Mouse (Mus musculus) gastrocnemius, adult 2 months (tissue): ENCODE data around the gene Iqcf3. TPM values are rescaled to one million over a fixed set of nuclear protein-coding genes. Genes with fewer than 3 reads are reported as not detected.
"Not testable (repeated sequence)": the region's sequence is repeated elsewhere in the genome, so short reads cannot be mapped to it uniquely, and the experiment has no call there.

Source experiments
- DNase-seq: peaks from one replicate; pipeline ENCODE4 v3.0.0; 2022
- H3K27ac ChIP-seq: fragments of 200-600 bp; 2 replicates; pipeline ENCODE4 v1.8.1; 2022; ENCODE audit warnings: mild to moderate bottlenecking
- H3K4me3 ChIP-seq: fragments of 200-600 bp; 2 replicates; pipeline ENCODE4 v1.8.1; 2022; ENCODE audit warnings: mild to moderate bottlenecking, moderate library complexity
- CTCF ChIP-seq: fragments of 200-600 bp; IDR thresholded peaks from 2 replicates; pipeline ENCODE4 v1.8.1; 2022; ENCODE audit warnings: antibody characterized with exemption, mild to moderate bottlenecking, moderate library complexity
- intact Hi-C: fragments of 180-260 bp; cut with DNase I; formaldehyde crosslinking; loops from one replicate; pipeline ENCODE4 v1.15.1; 2025
- long read RNA-seq, 2 experiments: library from polyadenylated mRNA; stranded (forward); transcript quantifications; one replicate each; pipeline ENCODE4 v2.0.0; 2021
- total RNA-seq, 2 experiments: library from RNA; stranded (reverse); gene quantifications; 2 replicates each; pipeline ENCODE4 v1.2.3; 2021

The Iqcf3 gene
- not detected for total RNA-seq
- long read RNA-seq, experiment 1 = 0 reads
- long read RNA-seq, experiment 2 = 0 reads

GRCm38 (mm10) chr9:106561531-106561930, at the start of gene Iqcf3:
Gene Iqcf3, minus strand, starts transcription at chr9:106561631.
- Histone ChIP-seq H3K4me3 (no peak within 1 kb of the TSS), H3K27ac (no peak within 1 kb of the TSS)
- no peak for DNase-seq
- TF ChIP-seq CTCF = no peak
- intact Hi-C loops = no loop called here

DNA sequence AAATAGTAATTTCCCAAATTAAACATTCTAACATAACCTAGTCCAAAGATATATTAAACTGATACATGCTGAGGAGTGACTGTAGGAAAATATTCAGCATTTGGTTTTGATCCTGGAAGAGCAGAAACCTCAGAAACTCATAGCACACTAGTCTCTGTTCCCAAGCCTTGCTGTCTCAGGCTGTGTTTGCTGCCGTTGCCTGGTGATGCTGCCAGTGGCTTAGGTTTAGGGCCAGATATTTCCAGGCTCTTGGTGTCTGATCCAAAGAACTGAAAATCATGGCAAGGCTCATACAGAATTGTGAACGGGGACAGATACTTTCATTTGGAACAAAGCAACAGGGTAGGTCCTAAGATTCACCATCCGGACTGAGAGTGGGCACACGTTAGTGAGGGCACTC, 49.3 kb upstream of the Iqcf3 start:
- Histone ChIP-seq H3K27ac (no peak overlapping the region), H3K4me3 (no peak overlapping the region)
- no peak for DNase-seq
- TF ChIP-seq CTCF = no peak
- intact Hi-C loops = no loop called here

- DNase-seq = peak; percentile 25
- intact Hi-C loops = no loop called here
- Histone ChIP-seq H3K27ac (no peak overlapping the region), H3K4me3 (no peak overlapping the region)
- peak; percentile 65 for TF ChIP-seq CTCF
Measured at GRCm38 (mm10) chr9:106600546-106600945, 39.1 kb upstream of the Iqcf3 start.

- Histone ChIP-seq H3K27ac (no peak overlapping the region), H3K4me3 (no peak overlapping the region)
- TF ChIP-seq CTCF = no peak
- DNase-seq = no peak
- intact Hi-C loops = no loop called here
Measured at GRCm38 (mm10) chr9:106598466-106598865, 37.0 kb upstream of the Iqcf3 start.

DNA sequence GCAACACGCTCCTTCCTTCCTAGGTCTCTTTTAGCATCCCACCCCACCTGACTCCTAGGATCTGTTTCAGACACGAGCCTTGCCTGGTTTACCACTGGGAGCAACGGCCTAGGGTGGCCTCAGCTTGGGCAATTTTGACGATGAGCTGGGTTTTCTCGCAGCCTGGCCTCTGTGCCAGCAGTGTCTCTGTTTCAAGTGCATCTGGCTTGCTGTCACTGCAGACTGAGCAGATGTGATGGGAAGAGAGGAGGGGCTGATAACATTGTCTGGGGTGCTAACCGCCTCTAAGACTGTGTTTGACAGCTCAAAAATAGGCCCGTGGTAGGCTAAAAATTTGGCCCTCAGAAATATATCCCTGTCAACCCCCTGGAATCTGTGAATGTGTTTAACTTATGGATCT, 34.4 kb upstream of the Iqcf3 start:
- no peak for TF ChIP-seq CTCF
- no peak overlapping the region for H3K4me3 ChIP-seq
- no peak for DNase-seq
- intact Hi-C loops = no loop called here
- no peak overlapping the region for H3K27ac ChIP-seq

GRCm38 (mm10) chr9:106595402-106595801, 34.0 kb upstream of the Iqcf3 start:
- H3K27ac ChIP-seq, intact Hi-C loops, DNase-seq, H3K4me3 ChIP-seq: not testable (repeated sequence)

DNA sequence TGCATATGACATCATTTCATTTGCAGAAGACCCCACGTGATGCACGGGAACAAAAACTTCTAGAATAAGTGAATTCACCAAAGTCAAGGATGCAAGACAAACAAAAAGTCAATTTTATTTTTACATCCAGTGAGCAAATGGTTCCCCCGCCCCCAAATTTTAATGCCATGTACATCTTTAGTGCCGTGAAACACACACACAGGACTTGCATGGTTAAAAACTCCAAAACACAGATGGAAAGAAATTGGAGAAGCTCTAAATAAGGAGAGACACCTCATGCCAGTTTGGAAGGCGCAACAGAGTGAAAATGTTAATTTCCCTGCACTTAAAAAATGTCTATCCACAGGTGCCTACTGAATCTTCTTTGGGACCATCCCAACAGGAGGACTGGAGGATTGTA, 30.7 kb upstream of the Iqcf3 start:
- Histone ChIP-seq H3K27ac (no peak overlapping the region), H3K4me3 (no peak overlapping the region)
- DNase-seq = no peak
- TF ChIP-seq CTCF = no peak
- intact Hi-C loops = no loop called here

DNA sequence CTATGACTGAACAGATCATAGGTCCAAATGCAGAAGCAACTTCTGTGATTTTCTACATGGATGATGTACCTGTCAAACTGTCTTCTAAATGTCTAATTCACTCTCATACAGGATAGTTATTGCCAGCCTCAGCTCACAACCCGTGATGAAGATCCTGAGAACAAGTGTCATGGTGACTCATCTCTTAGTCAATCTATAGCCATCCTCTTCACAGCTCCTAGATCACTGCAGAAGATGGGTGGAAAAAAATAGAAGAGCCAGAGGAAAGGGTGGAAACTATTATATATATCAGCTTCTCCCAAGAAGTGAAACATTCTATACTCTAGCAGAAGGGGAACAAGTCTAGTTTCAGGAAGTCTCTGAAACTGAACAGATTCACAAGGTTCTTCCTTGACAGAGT, 21.1 kb upstream of the Iqcf3 start:
- H3K4me3 ChIP-seq = no peak overlapping the region
- TF ChIP-seq CTCF = no peak
- H3K27ac ChIP-seq = no peak overlapping the region
- no peak for DNase-seq
- intact Hi-C loops = no loop called here

DNA sequence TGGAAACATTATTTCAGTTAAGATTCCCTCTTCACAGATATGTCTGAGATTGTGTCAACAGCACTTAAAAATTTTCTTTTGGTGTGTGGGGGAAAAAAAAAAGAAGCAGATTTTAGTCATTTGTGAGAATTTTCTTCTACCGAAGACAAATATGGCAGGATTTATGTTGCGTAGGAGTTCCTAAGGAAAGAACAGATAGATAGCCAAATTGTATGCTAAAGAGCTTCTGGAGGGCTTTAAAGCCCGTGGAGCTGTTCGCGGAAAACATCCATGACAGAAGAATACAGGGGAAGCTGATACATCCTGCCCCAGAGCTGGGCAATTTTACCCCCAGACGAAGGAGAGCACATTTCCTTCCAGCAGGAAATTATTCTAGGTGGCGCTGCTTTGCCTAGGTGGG, 18.6 kb upstream of the Iqcf3 start:
- intact Hi-C loops = no loop called here
- no peak overlapping the region for H3K27ac ChIP-seq
- H3K4me3 ChIP-seq = no peak overlapping the region
- no peak for DNase-seq
- TF ChIP-seq CTCF = no peak

DNA sequence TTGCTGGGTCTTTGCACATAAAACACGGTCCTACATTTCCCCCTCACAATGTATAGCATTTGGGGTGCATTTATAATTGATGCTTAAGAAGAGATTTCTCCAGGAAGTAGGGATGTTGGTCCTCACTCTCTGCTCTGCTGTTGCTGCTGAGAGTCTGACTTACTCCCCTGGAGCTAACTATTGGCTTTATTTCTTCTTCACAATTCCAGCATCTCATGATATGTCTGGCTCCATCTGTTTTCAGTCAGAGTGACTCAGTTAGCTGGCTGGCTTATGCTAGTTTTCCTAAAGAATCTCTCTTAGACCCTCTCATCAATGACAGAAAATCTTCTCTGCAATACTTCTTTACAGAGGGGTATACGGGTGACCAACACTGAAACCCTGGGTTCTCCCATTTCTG, 14.7 kb upstream of the Iqcf3 start:
- H3K27ac ChIP-seq = no peak overlapping the region
- H3K4me3 ChIP-seq = no peak overlapping the region
- no peak for TF ChIP-seq CTCF
- no peak for DNase-seq
- intact Hi-C loops = no loop called here

- no peak for DNase-seq
- Histone ChIP-seq H3K27ac (no peak overlapping the region), H3K4me3 (no peak overlapping the region)
- intact Hi-C loops = no loop called here
- no peak for TF ChIP-seq CTCF
Measured at GRCm38 (mm10) chr9:106573366-106573765, 11.9 kb upstream of the Iqcf3 start.

DNA sequence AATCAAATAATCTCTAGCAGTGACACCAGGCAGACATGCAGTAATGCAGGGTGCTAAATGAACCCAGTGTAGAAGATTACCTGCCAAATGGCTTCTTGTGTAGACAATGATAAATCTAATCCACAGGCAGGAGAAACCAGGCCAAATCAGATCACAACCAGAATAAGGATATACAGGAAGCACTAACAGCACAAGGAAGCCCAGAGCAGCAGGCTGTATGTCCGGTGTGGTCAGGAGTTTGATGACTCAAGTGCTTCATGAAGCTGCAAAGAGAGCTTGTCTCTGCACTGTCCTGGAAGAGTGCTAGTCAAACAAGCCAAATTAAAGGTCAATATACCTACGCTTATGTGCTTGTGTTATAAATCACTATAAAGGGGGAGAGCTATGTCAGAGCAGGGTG, 10.8 kb upstream of the Iqcf3 start:
- no peak for TF ChIP-seq CTCF
- Histone ChIP-seq H3K27ac (no peak overlapping the region), H3K4me3 (no peak overlapping the region)
- intact Hi-C loops = no loop called here
- no peak for DNase-seq

DNA sequence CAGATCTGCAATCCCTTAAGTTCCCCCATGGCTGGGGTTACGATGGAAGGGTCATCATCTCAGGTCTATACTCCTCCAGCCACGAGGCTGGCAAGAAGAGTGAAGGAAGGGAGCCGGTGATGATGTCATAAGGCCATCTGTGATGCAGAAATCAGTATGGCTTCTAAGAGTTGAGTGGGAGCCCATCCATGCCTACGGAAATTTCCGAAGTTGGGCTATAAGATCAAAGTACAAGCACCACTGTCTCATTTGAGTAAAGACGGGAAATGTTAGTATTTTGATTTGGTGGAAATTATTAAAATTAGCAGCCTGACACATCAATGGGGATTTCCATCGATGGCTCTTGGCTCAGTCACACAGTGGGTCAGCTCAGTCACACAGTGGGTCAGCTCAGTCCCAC, 9.5 kb upstream of the Iqcf3 start, which contains the start of gene Iqcf4:
TSS of gene Iqcf4 (minus strand) at position 101 of the 400 bp plus-strand sequence.
- no peak for TF ChIP-seq CTCF
- no peak for DNase-seq
- H3K4me3 ChIP-seq = no peak within 1 kb of the TSS
- intact Hi-C loops = no loop called here
- no peak within 1 kb of the TSS for H3K27ac ChIP-seq

DNA sequence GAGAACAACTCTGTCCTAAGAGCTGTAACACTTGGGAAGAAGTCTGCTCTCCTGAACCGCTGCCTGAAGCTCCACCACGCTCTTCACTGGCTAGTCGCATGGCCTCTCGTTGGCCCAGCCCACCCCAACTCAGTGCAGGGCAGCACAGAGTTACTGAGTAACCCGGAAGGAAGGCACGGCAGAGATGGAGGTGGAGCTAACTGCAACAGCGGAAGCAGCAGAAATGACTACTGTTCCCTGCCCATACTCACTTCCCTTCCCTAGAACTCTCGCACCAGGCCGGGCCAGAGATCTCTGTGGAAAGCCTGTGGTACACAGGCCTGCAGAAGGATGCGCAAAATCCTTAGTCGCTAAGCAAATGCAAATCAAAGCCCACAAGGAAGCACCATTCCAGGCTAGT, 5.0 kb upstream of the Iqcf3 start:
- TF ChIP-seq CTCF = no peak
- no peak overlapping the region for H3K27ac ChIP-seq
- H3K4me3 ChIP-seq = no peak overlapping the region
- no peak for DNase-seq
- intact Hi-C loops = no loop called here

- intact Hi-C loops = no loop called here
- no peak overlapping the region for H3K27ac ChIP-seq
- TF ChIP-seq CTCF = no peak
- DNase-seq = no peak
- H3K4me3 ChIP-seq = no peak overlapping the region
Measured at GRCm38 (mm10) chr9:106564025-106564424, 2.6 kb upstream of the Iqcf3 start.
